Mouse (Mus musculus): ENCODE data around the gene Dact3. TPM values are rescaled to one million over a fixed set of nuclear protein-coding genes. Genes with fewer than 3 reads are reported as not detected.

Dact3 gene
- polyA plus RNA-seq, 1 experiment from 2014 or later = 1.5 TPM

GRCm38 (mm10) chr7:16842645-16843063 lies 32.5 kb upstream of the Dact3 start, which contains the start of gene Prkd2:
Gene Prkd2 (plus strand): TSS chr7:16842902.
- Histone ChIP-seq H3K27me3 (replicated peaks) (no peaks in the 10 kb centered on the region), H3K4me1 (peaks cover 64% of the 10 kb centered on the region), H3K9me3 (replicated peaks) (no peaks in the 10 kb centered on the region), H3K9ac (peak within 1 kb of the TSS; percentile 80), H3K4me3 (peak within 1 kb of the TSS; percentile 67), H3K27ac (peak within 1 kb of the TSS; percentile 73), H3K36me3 (peaks cover 41% of the 10 kb centered on the region), H3K4me2 (peak within 1 kb of the TSS; percentile 95)
- ATAC-seq = peak; percentile 79
- WGBS (ENCODE audit: insufficient replicate concordance) = 1% methylated on average over 32 of the region's 32 CpGs

DNA sequence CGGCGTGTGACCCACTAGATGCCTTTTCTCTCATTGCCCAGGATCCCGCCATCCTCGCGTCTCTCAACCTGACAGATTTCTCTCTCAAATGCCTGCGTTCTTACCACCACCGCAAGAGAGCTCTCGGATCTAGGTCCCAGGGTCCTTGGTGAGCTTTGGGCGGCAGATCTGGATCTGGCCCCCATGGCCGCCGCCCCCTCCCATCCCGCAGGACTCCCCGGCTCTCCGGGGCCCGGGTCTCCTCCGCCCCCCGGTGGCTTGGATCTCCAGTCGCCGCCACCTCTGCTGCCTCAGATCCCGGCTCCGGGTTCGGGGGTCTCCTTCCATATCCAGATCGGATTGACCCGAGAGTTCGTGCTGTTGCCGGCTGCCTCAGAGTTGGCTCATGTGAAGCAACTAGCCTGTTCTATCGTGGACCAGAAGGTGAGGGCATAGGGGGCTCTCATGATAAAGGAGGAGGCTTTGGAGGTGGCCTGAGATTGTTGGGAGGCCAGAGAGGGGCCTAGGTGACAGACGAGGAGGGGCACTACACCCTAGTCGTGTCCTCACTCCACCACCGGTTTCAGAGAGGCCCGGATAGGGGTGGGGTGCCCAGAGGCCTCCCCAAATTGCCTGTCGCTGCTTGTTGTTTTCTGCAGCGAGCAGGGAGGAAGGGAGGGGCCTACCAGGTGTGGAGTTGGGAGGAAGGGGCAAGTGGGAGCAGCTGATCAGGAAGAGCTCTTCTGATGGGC lies 31.5 kb upstream of the Dact3 start:
- ATAC-seq = peak; percentile 21; the same call in 1 of the 2 replicates
- H3K27me3 ChIP-seq (replicated peaks) = no peaks in the 10 kb centered on the region
- peak overlapping the region; percentile 73 for H3K27ac ChIP-seq
- H3K9me3 ChIP-seq (replicated peaks) = no peaks in the 10 kb centered on the region
- H3K4me1 ChIP-seq = peaks cover 56% of the 10 kb centered on the region
- peak overlapping the region; percentile 80 for H3K9ac ChIP-seq
- H3K4me3 ChIP-seq = peak overlapping the region; percentile 67
- peaks cover 33% of the 10 kb centered on the region for H3K36me3 ChIP-seq
- peak overlapping the region; percentile 95 for H3K4me2 ChIP-seq
- WGBS (ENCODE audit: insufficient replicate concordance) = 1% methylated on average over 33 of the region's 33 CpGs

GRCm38 (mm10) chr7:16844696-16845071 lies 30.4 kb upstream of the Dact3 start:
- H3K4me1 ChIP-seq = peaks cover 52% of the 10 kb centered on the region
- 23% methylated on average over 3 of the region's 3 CpGs for WGBS (ENCODE audit: insufficient replicate concordance)
- H3K27ac ChIP-seq = peak overlapping the region; percentile 73
- peaks cover 31% of the 10 kb centered on the region for H3K36me3 ChIP-seq
- no peak for ATAC-seq
- H3K9ac ChIP-seq = peak overlapping the region; percentile 71
- H3K27me3 ChIP-seq (replicated peaks) = no peaks in the 10 kb centered on the region
- peak overlapping the region; percentile 67 for H3K4me3 ChIP-seq
- H3K9me3 ChIP-seq (replicated peaks) = no peaks in the 10 kb centered on the region
- peak overlapping the region; percentile 95 for H3K4me2 ChIP-seq

- Histone ChIP-seq H3K4me1 (peaks cover 51% of the 10 kb centered on the region), H3K36me3 (peaks cover 31% of the 10 kb centered on the region)
- ATAC-seq = no peak
Observed at GRCm38 (mm10) chr7:16845072-16845819, 29.9 kb upstream of the Dact3 start.

DNA sequence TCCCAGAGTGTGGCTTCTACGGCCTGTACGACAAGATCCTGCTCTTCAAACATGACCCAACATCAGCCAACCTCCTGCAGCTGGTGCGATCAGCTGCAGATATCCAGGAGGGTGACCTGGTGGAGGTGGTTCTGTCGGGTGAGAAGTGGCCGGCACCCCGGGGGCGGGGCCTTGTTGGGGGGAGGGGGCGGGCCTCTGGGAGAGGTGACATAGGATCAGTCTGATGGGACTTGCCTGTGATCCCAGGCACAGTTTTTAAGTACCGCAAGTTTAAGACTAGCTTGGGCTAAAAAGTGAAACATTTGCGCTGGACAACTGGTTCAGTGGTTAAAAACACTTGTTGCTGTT lies 29.3 kb upstream of the Dact3 start:
- peaks cover 48% of the 10 kb centered on the region for H3K4me1 ChIP-seq
- peak overlapping the region; percentile 73; the same call in 1 of the 2 replicates for H3K27ac ChIP-seq
- H3K36me3 ChIP-seq = peaks cover 31% of the 10 kb centered on the region
- no peak for ATAC-seq
- WGBS (ENCODE audit: insufficient replicate concordance) = 25% methylated on average over 10 of the region's 10 CpGs
- no peaks in the 10 kb centered on the region for H3K27me3 ChIP-seq (replicated peaks)
- H3K4me2 ChIP-seq = peak overlapping the region; percentile 95
- peak overlapping the region; percentile 67 for H3K4me3 ChIP-seq
- no peaks in the 10 kb centered on the region for H3K9me3 ChIP-seq (replicated peaks)
- H3K9ac ChIP-seq = peak overlapping the region; percentile 71

More at GRCm38 (mm10) chr7:16845072-16845819, 29.9 kb upstream of the Dact3 start:
- peak overlapping the region; percentile 67 for H3K4me3 ChIP-seq
- no peaks in the 10 kb centered on the region for H3K9me3 ChIP-seq (replicated peaks)
- WGBS (ENCODE audit: insufficient replicate concordance) = 12% methylated on average over 14 of the region's 14 CpGs
- peak overlapping the region; percentile 71 for H3K9ac ChIP-seq
- peak overlapping the region; percentile 95 for H3K4me2 ChIP-seq
- H3K27me3 ChIP-seq (replicated peaks) = no peaks in the 10 kb centered on the region
- H3K27ac ChIP-seq = peak overlapping the region; percentile 73

DNA sequence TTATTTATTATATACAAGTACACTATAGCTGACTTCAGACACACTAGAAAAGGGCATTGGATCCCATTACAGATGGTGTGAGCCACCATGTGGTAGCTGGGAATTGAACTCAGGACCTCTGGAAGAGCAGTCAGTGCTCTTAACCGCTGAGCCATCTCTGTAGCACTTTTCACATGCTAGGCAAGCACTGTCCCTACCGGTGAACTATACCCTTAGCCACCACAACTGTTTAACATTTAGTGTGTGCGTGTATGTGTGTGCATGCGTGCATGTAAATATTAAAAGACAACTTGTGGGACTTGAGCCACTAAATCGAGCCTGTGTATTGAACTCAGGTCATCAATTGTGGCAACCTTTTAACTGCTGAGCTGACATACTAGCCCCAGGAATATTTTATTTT lies 28.3 kb upstream of the Dact3 start:
- H3K4me2 ChIP-seq = no peak overlapping the region
- no peaks in the 10 kb centered on the region for H3K27me3 ChIP-seq (replicated peaks)
- no peak overlapping the region for H3K27ac ChIP-seq
- no peak for ATAC-seq
- 89% methylated on average over 5 of the region's 5 CpGs for WGBS (ENCODE audit: insufficient replicate concordance)
- H3K9ac ChIP-seq = no peak overlapping the region
- peaks cover 30% of the 10 kb centered on the region for H3K36me3 ChIP-seq
- no peak overlapping the region for H3K4me3 ChIP-seq
- H3K9me3 ChIP-seq (replicated peaks) = no peaks in the 10 kb centered on the region
- peaks cover 39% of the 10 kb centered on the region for H3K4me1 ChIP-seq

DNA sequence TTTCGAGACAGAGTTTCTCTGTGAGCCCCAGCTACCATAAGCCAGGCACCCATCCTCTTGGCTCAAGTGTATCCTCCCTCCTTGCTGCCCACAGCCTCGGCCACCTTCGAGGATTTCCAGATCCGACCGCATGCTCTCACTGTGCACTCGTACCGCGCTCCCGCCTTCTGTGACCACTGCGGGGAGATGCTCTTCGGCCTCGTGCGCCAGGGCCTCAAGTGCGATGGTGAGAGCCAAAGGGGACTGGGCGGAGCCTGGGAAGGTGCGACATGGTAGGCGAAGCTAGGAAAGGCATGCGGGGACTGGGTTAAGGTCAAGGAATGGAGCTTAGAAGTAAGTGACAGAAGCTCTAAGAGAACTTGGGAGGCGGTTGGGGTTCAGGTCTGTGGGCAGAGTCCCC lies 27.6 kb upstream of the Dact3 start:
- no peak overlapping the region for H3K4me2 ChIP-seq
- no peaks in the 10 kb centered on the region for H3K9me3 ChIP-seq (replicated peaks)
- H3K4me3 ChIP-seq = no peak overlapping the region
- H3K9ac ChIP-seq = no peak overlapping the region
- H3K4me1 ChIP-seq = peaks cover 31% of the 10 kb centered on the region
- no peak for ATAC-seq
- H3K27me3 ChIP-seq (replicated peaks) = no peaks in the 10 kb centered on the region
- WGBS (ENCODE audit: insufficient replicate concordance) = 81% methylated on average over 19 of the region's 19 CpGs
- H3K27ac ChIP-seq = no peak overlapping the region
- peaks cover 33% of the 10 kb centered on the region for H3K36me3 ChIP-seq

DNA sequence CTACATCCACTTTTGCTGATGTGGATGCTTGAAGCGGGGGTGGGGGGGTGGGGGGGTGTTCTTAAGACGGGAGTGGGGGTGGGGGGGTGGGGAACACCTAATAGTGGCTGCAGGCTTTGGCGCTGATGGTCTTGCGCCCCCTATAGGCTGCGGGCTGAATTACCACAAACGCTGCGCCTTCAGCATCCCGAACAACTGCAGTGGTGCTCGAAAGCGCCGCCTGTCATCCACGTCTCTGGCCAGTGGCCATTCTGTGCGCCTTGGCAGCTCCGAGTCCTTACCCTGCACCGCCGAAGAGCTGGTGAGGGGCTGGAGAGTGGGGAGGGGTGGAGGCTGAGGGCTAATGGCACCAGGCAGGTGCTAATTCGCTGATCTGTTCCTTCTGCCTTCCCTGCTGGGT lies 26.5 kb upstream of the Dact3 start:
- H3K27me3 ChIP-seq (replicated peaks) = no peaks in the 10 kb centered on the region
- WGBS (ENCODE audit: insufficient replicate concordance) = 37% methylated on average over 17 of the region's 17 CpGs

GRCm38 (mm10) chr7:16851636-16852035 lies 23.5 kb upstream of the Dact3 start:
- Histone ChIP-seq H3K9ac (no peak overlapping the region), H3K9me3 (replicated peaks) (no peaks in the 10 kb centered on the region), H3K27ac (no peak overlapping the region), H3K27me3 (replicated peaks) (no peaks in the 10 kb centered on the region), H3K4me1 (no peaks in the 10 kb centered on the region), H3K4me3 (no peak overlapping the region), H3K36me3 (peaks cover 70% of the 10 kb centered on the region), H3K4me2 (no peak overlapping the region)
- ATAC-seq = no peak
- 81% methylated on average over 4 of the region's 4 CpGs for WGBS (ENCODE audit: insufficient replicate concordance)

More for the DNA sequence above, 26.5 kb upstream of the Dact3 start:
- peaks cover 24% of the 10 kb centered on the region for H3K4me1 ChIP-seq
- no peak overlapping the region for H3K27ac ChIP-seq
- H3K4me2 ChIP-seq = no peak overlapping the region
- no peaks in the 10 kb centered on the region for H3K9me3 ChIP-seq (replicated peaks)
- ATAC-seq = no peak
- peaks cover 39% of the 10 kb centered on the region for H3K36me3 ChIP-seq
- no peak overlapping the region for H3K9ac ChIP-seq
- no peak overlapping the region for H3K4me3 ChIP-seq

- no peak overlapping the region for H3K4me2 ChIP-seq
- peaks cover 82% of the 10 kb centered on the region for H3K36me3 ChIP-seq
- H3K4me3 ChIP-seq = no peak overlapping the region
- 0 out of 2 replicates have a peak, but pooled peaks cover 2% of the 10 kb centered on the region for H3K4me1 ChIP-seq
- no peaks in the 10 kb centered on the region for H3K9me3 ChIP-seq (replicated peaks)
- H3K27me3 ChIP-seq (replicated peaks) = no peaks in the 10 kb centered on the region
- H3K27ac ChIP-seq = no peak overlapping the region
- ATAC-seq = peak; percentile 13; the same call in 1 of the 2 replicates
- WGBS (ENCODE audit: insufficient replicate concordance) = 73% methylated on average over 14 of the region's 14 CpGs
- no peak overlapping the region for H3K9ac ChIP-seq
Observed at GRCm38 (mm10) chr7:16853302-16853831, 21.8 kb upstream of the Dact3 start.

- no peak overlapping the region for H3K9ac ChIP-seq
- 39% methylated on average over 17 of the region's 17 CpGs for WGBS (ENCODE audit: insufficient replicate concordance)
Observed at GRCm38 (mm10) chr7:16858336-16858735, 16.8 kb upstream of the Dact3 start.

More at GRCm38 (mm10) chr7:16858336-16858735, 16.8 kb upstream of the Dact3 start:
- no peak overlapping the region for H3K4me3 ChIP-seq
- no peaks in the 10 kb centered on the region for H3K9me3 ChIP-seq (replicated peaks)
- ATAC-seq = 0 out of 2 replicates have a peak, but pooled peaks have one; percentile 36
- no peak overlapping the region for H3K27ac ChIP-seq
- H3K36me3 ChIP-seq = peaks cover 57% of the 10 kb centered on the region
- H3K4me2 ChIP-seq = no peak overlapping the region
- H3K4me1 ChIP-seq = 0 out of 2 replicates have a peak, but pooled peaks cover 2% of the 10 kb centered on the region
- H3K27me3 ChIP-seq (replicated peaks) = no peaks in the 10 kb centered on the region

Measured in liver, embryonic 12.5 days (tissue).